Mouse (Mus musculus): ENCODE measurements around the gene Tph2.

GRCm38 (mm10) chr10:115205825-115206224 is 21.0 kb upstream of the Tph2 start:
- TF ChIP-seq POLR2A (IDR thresholded peaks at IDR 0.05; ENCODE audit: low read depth, low read length), result no peak
- no peak for TF ChIP-seq CTCF (IDR thresholded peaks at IDR 0.05; ENCODE audit: extremely low read depth, insufficient read depth, insufficient read length, insufficient replicate concordance)

Measured in spleen, adult 2 months (tissue).